Mouse (Mus musculus) C2C12 (cell line): ENCODE data around the gene Mgst3.

ENCODE experiments used
- CEBPB ChIP-seq: IDR thresholded peaks from one replicate; pipeline ENCODE4 v1.6.1; 2011; ENCODE audit warnings: low read depth, mild to moderate bottlenecking, control low read depth, moderate library complexity
- CTCF ChIP-seq: IDR thresholded peaks from one replicate; pipeline ENCODE4 v1.5.1; 2011; ENCODE audit not compliant: control insufficient read depth, insufficient read depth, insufficient read length
- FOSL1 ChIP-seq: IDR thresholded peaks from one replicate; pipeline ENCODE4 v1.8.0; 2011; ENCODE audit warnings: mild to moderate bottlenecking, low read length; ENCODE audit not compliant: poor library complexity, insufficient read depth, severe bottlenecking
- MAX ChIP-seq: IDR thresholded peaks from one replicate; pipeline ENCODE4 v1.6.1; 2011; ENCODE audit warnings: mild to moderate bottlenecking, control low read depth
- MYOD1 ChIP-seq: IDR thresholded peaks from one replicate; pipeline ENCODE4 v1.6.1; 2011; ENCODE audit warnings: low read depth; ENCODE audit not compliant: control insufficient read depth, insufficient read length
- MYOG ChIP-seq: IDR thresholded peaks from one replicate; pipeline ENCODE4 v1.6.1; 2011; ENCODE audit not compliant: control insufficient read depth, insufficient read length; ENCODE audit errors: extremely low read depth
- USF1 ChIP-seq: IDR thresholded peaks from one replicate; pipeline ENCODE4 v1.6.1; 2011; ENCODE audit warnings: low read depth, mild to moderate bottlenecking, control low read depth, moderate library complexity

GRCm38 (mm10) chr1:167411991-167412715, 18.5 kb upstream of the Mgst3 start:
- TF ChIP-seq MAX (no peak), CTCF (no peak), MYOD1 (no peak), MYOG (no peak), USF1 (no peak), CEBPB (no peak), FOSL1 (no peak)
